Mouse (Mus musculus) embryonic facial prominence, embryonic 13.5 days (tissue): ENCODE measurements around the gene Tfap2e. TPM values are rescaled to one million over a fixed set of nuclear protein-coding genes. Genes with fewer than 3 reads are reported as not detected.

Experiments used
- ATAC-seq: fragments of 200-750 bp; cut with Nextera tagmentation; 2 replicates; pipeline ENCODE4 v1.8.0; 2017; ENCODE audit warnings: low read depth; ENCODE audit not compliant: insufficient number of reproducible peaks, insufficient read depth, low FRiP score, low TSS enrichment
- H3K27ac ChIP-seq: fragments of 300-500 bp; sonication (generic); 2 replicates; pipeline ENCODE4 v1.5.1; 2015; ENCODE audit warnings: moderate library complexity, mild to moderate bottlenecking, inconsistent platforms
- H3K27me3 ChIP-seq: fragments of 300-500 bp; sonication (generic); 2 replicates; pipeline ENCODE4 v1.6.1; 2015; ENCODE audit warnings: mild to moderate bottlenecking, inconsistent platforms
- H3K36me3 ChIP-seq: fragments of 300-500 bp; sonication (generic); 2 replicates; pipeline ENCODE4 v1.6.1; 2015; ENCODE audit warnings: mild to moderate bottlenecking, inconsistent platforms
- H3K4me1 ChIP-seq: fragments of 300-500 bp; sonication (generic); 2 replicates; pipeline ENCODE4 v1.6.1; 2015; ENCODE audit warnings: inconsistent platforms
- H3K4me2 ChIP-seq: fragments of 300-500 bp; sonication (generic); 2 replicates; pipeline ENCODE4 v1.6.1; 2015; ENCODE audit warnings: moderate library complexity, mild to moderate bottlenecking, inconsistent platforms
- H3K4me3 ChIP-seq: fragments of 300-500 bp; sonication (generic); 2 replicates; pipeline ENCODE4 v1.5.1; 2015; ENCODE audit warnings: mild to moderate bottlenecking, inconsistent platforms
- H3K9ac ChIP-seq: fragments of 300-500 bp; sonication (generic); 2 replicates; pipeline ENCODE4 v1.6.1; 2015; ENCODE audit warnings: mild to moderate bottlenecking, inconsistent platforms
- H3K9me3 ChIP-seq: fragments of 300-500 bp; sonication (generic); 2 replicates; pipeline ENCODE4 v1.6.1; 2016; ENCODE audit warnings: inconsistent platforms
- WGBS: fragments of 180-500 bp; shearing (Covaris S2); methylation state at CpG from one replicate; pipeline ENCODE4 v1.1.7; 2015; ENCODE audit warnings: mixed read lengths; 5-methylcytosine and 5-hydroxymethylcytosine counted together
- polyA plus RNA-seq: library from polyadenylated mRNA; unstranded; fragments of >200 nt; fragmentation: Nextera tagmentation; extraction: Ambion mirVana; gene quantifications from 2 replicates; pipeline ENCODE4 v1.2.1, GENCODE M21; 2015

Gene Tfap2e
- polyA plus RNA-seq, 1 experiment from 2014 or later, result not detected

DNA sequence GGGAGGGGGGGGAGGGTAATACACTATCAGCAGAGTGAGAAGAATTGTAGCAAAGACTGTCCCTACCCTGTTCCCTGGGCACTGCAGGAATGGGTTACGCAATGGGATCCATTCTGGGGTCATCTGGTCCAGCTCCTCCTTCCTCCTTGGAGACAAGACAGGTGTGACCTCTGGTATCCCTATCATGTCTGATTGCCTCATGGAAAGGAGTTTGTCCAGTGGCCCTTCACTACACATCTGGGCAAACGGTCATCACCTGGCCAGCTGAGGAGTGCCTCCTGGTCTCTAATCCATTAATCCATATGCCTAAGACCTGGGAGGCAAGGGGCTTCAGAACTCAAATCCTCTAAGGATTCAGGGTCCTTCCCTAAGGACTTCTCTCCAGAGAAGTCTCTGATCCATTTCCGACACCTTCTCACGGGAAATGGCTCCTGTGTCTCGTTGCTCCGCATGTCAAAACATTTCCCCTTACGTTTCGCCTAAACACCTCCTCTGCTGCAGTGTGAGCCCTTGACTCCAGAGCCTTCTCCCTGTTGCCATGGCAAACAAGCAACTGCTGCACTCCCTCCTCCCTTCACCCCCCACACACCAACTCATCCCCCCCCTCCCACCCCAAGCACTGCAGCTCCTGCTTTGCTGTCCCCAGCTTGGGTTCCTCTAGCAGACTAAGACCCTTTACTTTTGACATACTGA, 15.0 kb upstream of the Tfap2e start:
- H3K4me3 ChIP-seq, result no peak overlapping the region
- 70% methylated on average over 8 of the region's 8 CpGs for WGBS
- H3K36me3 ChIP-seq, result peaks cover 44% of the 10 kb centered on the region
- no peak overlapping the region for H3K9ac ChIP-seq
- no peak for ATAC-seq
- peaks cover 52% of the 10 kb centered on the region for H3K4me1 ChIP-seq
- H3K27me3 ChIP-seq, result no peaks in the 10 kb centered on the region
- H3K4me2 ChIP-seq, result peak overlapping the region; percentile 100; the same call in 1 of the 2 replicates
- H3K9me3 ChIP-seq, result no peaks in the 10 kb centered on the region
- H3K27ac ChIP-seq, result no peak overlapping the region

DNA sequence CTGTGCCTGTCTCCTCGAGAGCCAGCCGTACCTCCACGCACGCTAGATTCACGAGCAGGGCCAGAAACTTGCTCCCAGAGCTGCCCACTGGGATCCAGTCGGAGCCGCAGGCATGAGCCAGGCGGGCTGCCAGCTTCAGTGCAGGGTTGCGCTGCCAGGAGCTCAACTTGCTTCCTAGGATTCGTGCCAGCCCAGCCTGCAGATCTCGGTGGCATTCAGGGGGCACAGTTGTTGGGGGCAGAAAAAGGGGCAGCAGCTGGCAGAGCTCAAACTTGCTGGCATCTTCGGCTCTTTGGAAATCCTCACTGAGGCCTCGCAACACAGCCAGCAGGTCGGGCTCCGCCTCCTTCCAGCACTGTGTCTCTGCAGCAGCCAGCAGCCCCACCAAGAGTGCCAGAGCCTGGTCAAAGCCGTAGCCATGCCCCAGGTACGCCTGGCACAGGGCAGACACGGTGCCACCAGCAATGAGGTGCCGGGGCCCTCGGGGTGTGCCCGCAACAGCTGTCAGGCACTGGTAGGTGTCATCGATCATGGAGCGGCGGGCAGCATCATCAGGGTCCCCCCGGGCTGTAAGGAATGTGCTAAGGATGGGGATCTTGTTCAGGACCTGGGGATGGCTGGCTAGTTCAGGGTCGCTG, 14.1 kb upstream of the Tfap2e start:
- Histone ChIP-seq H3K4me1 (peaks cover 52% of the 10 kb centered on the region), H3K9me3 (no peaks in the 10 kb centered on the region), H3K4me3 (no peak overlapping the region), H3K4me2 (peak overlapping the region; percentile 11; the same call in 1 of the 2 replicates), H3K27ac (no peak overlapping the region), H3K27me3 (no peaks in the 10 kb centered on the region), H3K9ac (0 out of 2 replicates have a peak overlapping the region, but pooled peaks have one; percentile 57), H3K36me3 (peaks cover 51% of the 10 kb centered on the region)
- 88% methylated on average over 26 of the region's 26 CpGs for WGBS
- no peak for ATAC-seq

DNA sequence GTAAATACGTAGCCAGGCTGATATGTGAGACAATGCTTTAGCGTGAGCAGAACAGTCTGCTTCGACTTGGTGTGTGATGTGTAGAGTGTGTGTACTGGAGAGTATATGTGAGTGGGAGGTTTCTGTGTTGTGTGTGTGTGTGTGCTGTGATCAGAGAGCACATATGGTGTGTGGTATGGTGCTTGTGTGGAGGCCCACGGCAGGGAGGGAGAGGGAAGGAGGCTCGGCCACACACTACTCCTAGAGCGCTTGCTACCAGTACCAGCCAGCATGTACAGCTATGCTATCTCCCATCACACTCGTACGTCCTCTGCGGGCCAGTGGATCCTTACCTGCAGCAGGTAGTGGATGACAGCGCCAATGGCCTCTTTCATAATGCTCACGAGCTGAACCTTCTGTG, 13.5 kb upstream of the Tfap2e start:
- Histone ChIP-seq H3K27me3 (no peaks in the 10 kb centered on the region), H3K4me1 (peaks cover 46% of the 10 kb centered on the region), H3K9ac (0 out of 2 replicates have a peak overlapping the region, but pooled peaks have one; percentile 57), H3K27ac (no peak overlapping the region), H3K4me3 (no peak overlapping the region), H3K36me3 (peaks cover 57% of the 10 kb centered on the region), H3K4me2 (peak overlapping the region; percentile 11; the same call in 1 of the 2 replicates), H3K9me3 (no peaks in the 10 kb centered on the region)
- 86% methylated on average over 11 of the region's 11 CpGs for WGBS
- no peak for ATAC-seq

DNA sequence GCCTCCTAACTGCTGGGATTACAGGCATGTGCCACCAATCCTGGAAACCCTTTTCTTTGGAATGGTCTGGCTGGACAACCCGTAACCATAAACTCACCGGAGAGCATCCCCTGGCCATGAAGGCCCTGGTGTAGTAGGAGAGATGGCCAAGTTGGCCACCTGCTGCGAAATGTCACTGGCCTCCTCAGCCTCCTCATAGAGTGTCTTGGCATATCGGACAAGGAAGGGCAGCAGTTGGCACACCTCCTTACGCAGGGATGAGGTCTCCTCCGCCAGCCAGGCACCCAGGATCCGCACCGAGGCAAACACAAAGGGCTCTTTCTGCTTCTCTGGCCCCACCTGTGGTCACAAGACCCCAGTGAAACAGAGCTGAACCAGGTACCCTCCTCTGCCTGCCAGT, 12.3 kb upstream of the Tfap2e start:
- Histone ChIP-seq H3K4me2 (no peak overlapping the region), H3K27ac (no peak overlapping the region), H3K9me3 (no peaks in the 10 kb centered on the region), H3K4me1 (peaks cover 42% of the 10 kb centered on the region), H3K36me3 (peaks cover 67% of the 10 kb centered on the region), H3K4me3 (no peak overlapping the region), H3K9ac (0 out of 2 replicates have a peak overlapping the region, but pooled peaks have one; percentile 36), H3K27me3 (no peaks in the 10 kb centered on the region)
- 94% methylated on average over 8 of the region's 8 CpGs for WGBS
- no peak for ATAC-seq

DNA sequence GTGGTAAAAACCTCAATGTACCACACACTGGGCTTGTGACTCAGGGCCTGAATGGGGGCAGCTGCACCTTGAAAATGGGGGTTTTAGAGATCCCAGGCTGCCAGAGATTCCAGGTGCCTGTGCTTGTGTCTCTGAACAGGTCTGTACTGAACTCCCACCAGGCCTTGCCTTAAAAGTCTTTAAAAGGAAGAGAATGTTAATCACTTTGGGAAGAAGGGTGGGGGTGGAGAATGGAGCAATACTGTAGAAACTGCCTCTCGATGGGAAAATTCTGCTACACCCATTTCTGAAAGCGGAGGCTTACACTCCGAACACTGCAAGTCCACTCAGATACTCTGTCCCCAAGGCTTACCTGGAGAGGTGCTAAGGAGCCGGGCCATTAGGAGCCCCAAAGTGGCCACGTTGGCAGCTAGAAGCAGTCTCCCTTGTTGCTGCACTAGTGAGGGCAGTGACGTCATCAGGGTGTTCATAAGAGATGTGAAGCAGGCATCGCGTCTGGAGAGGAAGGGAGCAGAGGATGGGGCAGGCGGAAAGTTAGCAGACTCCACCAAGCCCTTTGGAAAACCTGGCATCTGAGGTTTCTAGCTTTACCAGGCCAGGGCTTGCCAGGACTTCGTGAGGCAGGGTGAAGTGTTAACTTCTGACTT, 10.3 kb upstream of the Tfap2e start:
- H3K4me2 ChIP-seq, result no peak overlapping the region
- 84% methylated on average over 10 of the region's 10 CpGs for WGBS
- ATAC-seq, result no peak
- H3K9me3 ChIP-seq, result no peaks in the 10 kb centered on the region
- H3K27me3 ChIP-seq, result no peaks in the 10 kb centered on the region
- H3K4me3 ChIP-seq, result no peak overlapping the region
- H3K9ac ChIP-seq, result no peak overlapping the region
- peaks cover 67% of the 10 kb centered on the region for H3K36me3 ChIP-seq
- peaks cover 32% of the 10 kb centered on the region for H3K4me1 ChIP-seq
- H3K27ac ChIP-seq, result no peak overlapping the region

DNA sequence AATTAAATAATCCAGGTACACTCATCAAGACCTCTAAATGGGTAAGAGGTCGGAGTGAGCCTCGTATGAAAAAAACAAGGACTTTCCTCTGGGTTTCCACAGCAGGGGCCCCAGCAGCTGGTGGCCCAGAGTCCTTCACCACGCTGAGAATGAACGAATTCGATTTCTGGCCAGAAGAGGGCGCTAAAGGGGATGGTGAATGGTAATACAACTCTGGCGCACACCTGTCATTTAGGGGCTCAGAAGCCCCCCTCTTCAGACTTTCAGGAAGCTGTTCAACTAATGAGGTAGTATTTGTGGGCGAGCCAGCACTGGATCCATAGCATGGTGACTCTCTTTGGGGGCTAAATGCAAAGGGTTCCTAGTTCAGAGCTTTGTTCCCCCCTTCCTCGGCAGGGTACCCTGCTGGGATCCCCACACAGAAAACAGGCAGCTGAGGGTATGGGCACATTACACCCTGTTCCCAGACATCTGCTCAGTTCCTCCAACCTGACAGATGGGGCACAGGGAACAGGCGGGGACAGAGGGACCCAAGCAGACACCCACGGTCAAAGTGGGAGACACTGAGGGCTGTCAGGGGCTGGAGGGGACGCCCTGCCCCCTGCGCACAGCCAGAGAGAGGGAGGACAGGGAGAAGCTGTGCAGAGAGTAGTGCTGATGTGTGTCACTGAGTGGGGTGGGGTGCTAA, 9.6 kb upstream of the Tfap2e start:
- no peak overlapping the region for H3K4me2 ChIP-seq
- H3K4me3 ChIP-seq, result no peak overlapping the region
- H3K36me3 ChIP-seq, result peaks cover 67% of the 10 kb centered on the region
- H3K27me3 ChIP-seq, result no peaks in the 10 kb centered on the region
- no peak overlapping the region for H3K27ac ChIP-seq
- no peak overlapping the region for H3K9ac ChIP-seq
- WGBS, result 38% methylated on average over 13 of the region's 13 CpGs
- H3K9me3 ChIP-seq, result no peaks in the 10 kb centered on the region
- no peak for ATAC-seq
- H3K4me1 ChIP-seq, result peaks cover 27% of the 10 kb centered on the region

DNA sequence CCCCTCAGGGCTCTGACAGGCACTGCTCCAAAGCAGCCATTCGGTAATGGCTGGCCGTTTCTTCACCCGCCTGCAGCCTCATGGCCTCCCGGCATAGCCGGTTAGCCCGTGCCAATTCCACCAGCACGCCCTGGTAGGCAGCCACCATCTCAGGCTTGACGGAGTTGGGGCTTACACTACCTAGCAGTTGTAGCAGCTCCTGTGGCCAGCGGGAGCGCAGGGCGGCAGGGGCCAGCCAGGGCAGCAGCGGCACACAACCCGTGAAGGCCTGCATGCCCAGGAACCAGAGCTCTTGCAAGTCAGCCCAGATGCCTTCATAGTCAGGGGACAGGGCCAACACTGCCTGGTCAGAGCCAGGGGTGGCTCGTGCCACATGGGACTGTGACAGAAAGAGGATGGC, 8.8 kb upstream of the Tfap2e start:
- 90% methylated on average over 14 of the region's 14 CpGs for WGBS
- H3K4me2 ChIP-seq, result no peak overlapping the region
- H3K36me3 ChIP-seq, result peaks cover 59% of the 10 kb centered on the region

DNA sequence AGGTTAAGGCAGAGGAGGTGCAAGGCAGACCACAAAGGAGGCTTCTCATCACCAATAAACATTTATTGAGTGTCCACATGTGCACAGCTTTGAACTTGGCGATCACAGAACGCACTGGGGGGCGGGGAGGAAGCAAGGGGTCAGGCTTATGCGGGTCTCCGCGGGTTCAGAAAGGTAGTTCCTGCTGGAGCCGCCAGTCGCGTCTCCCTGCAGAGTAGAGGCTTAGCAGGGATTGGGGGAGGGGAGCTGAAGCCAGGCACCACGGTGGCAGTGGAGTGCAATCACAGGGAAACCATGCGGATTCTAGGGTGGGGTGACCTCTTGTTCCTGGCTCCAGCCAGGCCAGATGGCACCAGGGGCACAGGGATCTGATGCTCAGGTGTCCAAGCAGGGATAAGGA, 7.7 kb upstream of the Tfap2e start:
- H3K27me3 ChIP-seq, result peaks cover 7% of the 10 kb centered on the region
- H3K4me3 ChIP-seq, result no peak overlapping the region
- WGBS, result 11% methylated on average over 11 of the region's 11 CpGs
- peaks cover 48% of the 10 kb centered on the region for H3K36me3 ChIP-seq
- H3K9ac ChIP-seq, result no peak overlapping the region
- H3K9me3 ChIP-seq, result no peaks in the 10 kb centered on the region
- no peak overlapping the region for H3K27ac ChIP-seq
- no peak overlapping the region for H3K4me2 ChIP-seq
- peaks cover 14% of the 10 kb centered on the region for H3K4me1 ChIP-seq
- no peak for ATAC-seq

More for the DNA sequence above, 8.8 kb upstream of the Tfap2e start:
- H3K27ac ChIP-seq, result no peak overlapping the region
- H3K27me3 ChIP-seq, result no peaks in the 10 kb centered on the region
- H3K4me1 ChIP-seq, result peaks cover 24% of the 10 kb centered on the region
- no peaks in the 10 kb centered on the region for H3K9me3 ChIP-seq
- H3K4me3 ChIP-seq, result no peak overlapping the region
- 0 out of 2 replicates have a peak overlapping the region, but pooled peaks have one; percentile 4 for H3K9ac ChIP-seq
- no peak for ATAC-seq

DNA sequence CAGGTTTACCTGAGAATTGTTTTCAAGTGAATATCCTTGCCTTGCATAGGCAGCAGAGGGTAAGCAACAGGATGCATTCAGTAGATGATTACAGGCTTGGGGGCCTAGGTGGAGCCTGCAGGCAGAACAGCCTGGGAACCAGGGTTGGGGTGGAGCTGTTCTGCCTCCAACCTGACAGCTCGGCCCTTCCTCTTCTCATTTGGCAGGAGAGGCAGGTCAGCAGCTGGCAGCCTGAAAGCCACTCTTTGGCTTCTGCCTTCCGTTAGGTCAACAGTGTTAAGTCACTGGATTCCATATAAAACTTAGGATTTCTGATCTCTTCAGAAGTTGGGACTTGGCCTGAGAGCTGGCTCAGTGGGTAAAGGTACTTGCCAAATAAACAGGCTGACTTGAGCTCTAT, 6.9 kb upstream of the Tfap2e start:
- Histone ChIP-seq H3K4me1 (peaks cover 9% of the 10 kb centered on the region), H3K27me3 (peaks cover 15% of the 10 kb centered on the region), H3K4me2 (no peak overlapping the region), H3K4me3 (no peak overlapping the region), H3K36me3 (peaks cover 41% of the 10 kb centered on the region), H3K9me3 (no peaks in the 10 kb centered on the region), H3K9ac (no peak overlapping the region), H3K27ac (no peak overlapping the region)
- no peak for ATAC-seq
- WGBS, result 54% methylated on average over 2 of the region's 2 CpGs

DNA sequence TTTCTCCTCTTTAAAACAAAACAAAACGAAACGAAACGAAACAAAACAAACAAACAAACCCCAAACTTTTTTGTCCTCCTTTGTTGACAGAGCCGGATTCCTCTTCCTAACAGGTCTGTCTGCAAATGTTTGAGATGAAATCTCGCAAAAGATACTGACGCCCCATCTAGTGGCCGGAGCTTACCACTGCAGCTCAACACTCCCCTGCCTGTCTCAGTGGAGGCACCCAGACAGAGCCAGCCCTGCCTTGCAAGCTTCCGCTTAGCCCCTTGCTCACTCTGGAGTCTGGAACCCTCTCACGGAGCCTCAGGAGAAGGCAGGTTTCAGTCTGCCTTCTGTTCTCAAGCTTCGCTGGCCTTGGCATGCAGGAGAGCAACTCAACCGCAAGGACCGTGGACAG, 5.4 kb upstream of the Tfap2e start:
- Histone ChIP-seq H3K4me1 (peaks cover 9% of the 10 kb centered on the region), H3K4me3 (no peak overlapping the region), H3K9ac (peak overlapping the region; percentile 27; the same call in 1 of the 2 replicates), H3K27me3 (peaks cover 30% of the 10 kb centered on the region), H3K9me3 (no peaks in the 10 kb centered on the region), H3K4me2 (peak overlapping the region; percentile 39), H3K36me3 (peaks cover 28% of the 10 kb centered on the region), H3K27ac (no peak overlapping the region)
- no peak for ATAC-seq
- 7% methylated on average over 12 of the region's 12 CpGs for WGBS

DNA sequence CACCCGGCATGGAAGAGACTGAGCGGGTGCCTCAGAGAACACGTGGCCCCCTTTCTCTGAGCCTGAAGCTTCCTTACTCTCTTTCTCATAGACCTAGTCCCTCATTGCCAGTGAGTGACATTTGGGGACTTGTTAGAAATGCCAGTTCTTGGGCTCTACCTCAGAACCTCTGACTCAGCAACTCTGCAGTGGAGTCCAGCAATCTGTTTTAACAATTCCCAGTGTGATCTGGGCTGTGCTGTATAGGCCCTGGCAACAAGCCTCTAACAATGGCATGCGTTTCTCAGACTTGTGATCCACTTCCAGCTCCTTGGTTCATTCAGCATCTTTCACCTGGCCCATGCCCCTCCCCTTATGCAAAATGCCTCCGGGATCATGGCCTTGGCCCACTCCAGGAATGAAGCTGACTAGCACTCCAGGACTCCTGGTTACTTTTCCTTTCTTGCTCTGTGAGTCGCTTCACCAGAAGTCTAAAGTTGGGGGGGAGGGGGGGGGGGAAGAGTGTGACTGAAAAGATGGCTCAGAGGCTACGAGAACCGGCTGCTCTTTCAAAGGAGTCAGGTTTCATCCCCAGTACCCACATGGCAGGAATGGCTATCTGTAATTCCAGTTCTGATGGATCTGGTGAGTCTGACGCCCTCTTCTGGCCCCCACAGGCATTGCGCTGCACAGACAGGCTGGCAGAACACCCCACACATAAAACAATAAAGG, 4.1 kb upstream of the Tfap2e start:
- 14% methylated on average over 10 of the region's 10 CpGs for WGBS
- ATAC-seq, result no peak
- peaks cover 43% of the 10 kb centered on the region for H3K27me3 ChIP-seq

More for the DNA sequence above, 4.1 kb upstream of the Tfap2e start:
- Histone ChIP-seq H3K4me3 (no peak overlapping the region), H3K4me2 (no peak overlapping the region), H3K9ac (no peak overlapping the region), H3K4me1 (peaks cover 21% of the 10 kb centered on the region), H3K27ac (no peak overlapping the region), H3K9me3 (no peaks in the 10 kb centered on the region), H3K36me3 (peaks cover 15% of the 10 kb centered on the region)
